Mouse (Mus musculus): ENCODE data around the gene Actb.
"Not testable (repeated sequence)": the region's sequence is repeated elsewhere in the genome, so short reads cannot be mapped to it uniquely, and the experiment has no call there.

Gene Actb

GRCm38 (mm10) chr5:142901846-142902505, 4.6 kb downstream of the Actb start:
- DNase-seq (ENCODE audit: low spot score) = no peak

- DNase-seq (ENCODE audit: low spot score) = peak; percentile 69
These were observed 5.2 kb downstream of the Actb start for GRCm38 (mm10) chr5:142901355-142901802.

- DNase-seq (ENCODE audit: low spot score) = no peak
These were observed 5.9 kb downstream of the Actb start for GRCm38 (mm10) chr5:142900651-142901050.

GRCm38 (mm10) chr5:142899932-142900533, 6.5 kb downstream of the Actb start:
- DNase-seq (ENCODE audit: low spot score) = no peak

- no peak for DNase-seq (ENCODE audit: low spot score)
These were observed 7.4 kb downstream of the Actb start for GRCm38 (mm10) chr5:142899057-142899601.

- peak; percentile 68 for DNase-seq (ENCODE audit: low spot score)
These were observed 8.2 kb downstream of the Actb start for GRCm38 (mm10) chr5:142898316-142898715.

- DNase-seq (ENCODE audit: low spot score) = peak; percentile 69
These were observed 8.8 kb downstream of the Actb start for GRCm38 (mm10) chr5:142897568-142898248.

- no peak for DNase-seq (ENCODE audit: low spot score)
These were observed 9.8 kb downstream of the Actb start for GRCm38 (mm10) chr5:142896713-142897112.

- no peak for DNase-seq (ENCODE audit: low spot score)
These were observed 10.4 kb downstream of the Actb start for GRCm38 (mm10) chr5:142896192-142896591.

- DNase-seq (ENCODE audit: low spot score) = peak; percentile 84
These were observed 11.5 kb downstream of the Actb start, which contains the start of gene Fbxl18 for GRCm38 (mm10) chr5:142894918-142895613. TSS of gene Fbxl18 (minus strand) at chr5:142895421.

GRCm38 (mm10) chr5:142891396-142891795, 15.2 kb downstream of the Actb start:
- no peak for DNase-seq (ENCODE audit: low spot score)

- DNase-seq (ENCODE audit: low spot score) = not testable (repeated sequence)
These were observed 19.0 kb downstream of the Actb start for GRCm38 (mm10) chr5:142887533-142887932.

- DNase-seq (ENCODE audit: low spot score) = no peak
These were observed 19.8 kb downstream of the Actb start for GRCm38 (mm10) chr5:142886761-142887160.

- no peak for DNase-seq (ENCODE audit: low spot score)
These were observed 20.4 kb downstream of the Actb start for GRCm38 (mm10) chr5:142886181-142886580.

- no peak for DNase-seq (ENCODE audit: low spot score)
These were observed 24.1 kb downstream of the Actb start for GRCm38 (mm10) chr5:142882471-142882870.

- DNase-seq (ENCODE audit: low spot score) = no peak
These were observed 24.6 kb downstream of the Actb start for GRCm38 (mm10) chr5:142881936-142882335.

GRCm38 (mm10) chr5:142880806-142881516, 25.6 kb downstream of the Actb start:
- DNase-seq (ENCODE audit: low spot score) = no peak

GRCm38 (mm10) chr5:142880246-142880645, 26.3 kb downstream of the Actb start:
- DNase-seq (ENCODE audit: low spot score) = no peak

GRCm38 (mm10) chr5:142879318-142880175, 27.0 kb downstream of the Actb start:
- DNase-seq (ENCODE audit: low spot score) = peak; percentile 55

- DNase-seq (ENCODE audit: low spot score) = no peak
These were observed 28.0 kb downstream of the Actb start for GRCm38 (mm10) chr5:142878570-142878969.

Measured in ovary, adult 18-20 months (tissue).